Mouse (Mus musculus) C2C12 (cell line): ENCODE results near the gene Bace1. TPM values are rescaled to one million over a fixed set of nuclear protein-coding genes. Genes with fewer than 3 reads are reported as not detected.

Experiments used
- H3K27me3 ChIP-seq: one replicate; pipeline ENCODE4 v1.6.1; 2011; ENCODE audit not compliant: control insufficient read depth, insufficient read depth, insufficient read length
- H3K36me3 ChIP-seq: one replicate; pipeline ENCODE4 v1.6.1; 2011; ENCODE audit not compliant: control insufficient read depth, insufficient read depth
- H3K4me3 ChIP-seq: one replicate; pipeline ENCODE4 v1.5.1; 2011; ENCODE audit warnings: mild to moderate bottlenecking, control low read depth; ENCODE audit not compliant: poor library complexity, insufficient read depth, severe bottlenecking
- H3K79me2 ChIP-seq: one replicate; pipeline ENCODE4 v1.6.1; 2011; ENCODE audit not compliant: control insufficient read depth, insufficient read depth
- H3K79me3 ChIP-seq: one replicate; pipeline ENCODE4 v1.6.1; 2011; ENCODE audit warnings: low read depth, control low read depth
- H3ac ChIP-seq: one replicate; pipeline ENCODE3; 2011; ENCODE audit warnings: low read depth; ENCODE audit not compliant: control insufficient read depth, insufficient read length
- CEBPB ChIP-seq: IDR thresholded peaks from one replicate; pipeline ENCODE4 v1.6.1; 2011; ENCODE audit warnings: low read depth, mild to moderate bottlenecking, control low read depth, moderate library complexity
- CTCF ChIP-seq: IDR thresholded peaks from one replicate; pipeline ENCODE4 v1.5.1; 2011; ENCODE audit not compliant: control insufficient read depth, insufficient read depth, insufficient read length
- FOSL1 ChIP-seq: IDR thresholded peaks from one replicate; pipeline ENCODE4 v1.8.0; 2011; ENCODE audit warnings: mild to moderate bottlenecking, low read length; ENCODE audit not compliant: poor library complexity, insufficient read depth, severe bottlenecking
- MAX ChIP-seq: IDR thresholded peaks from one replicate; pipeline ENCODE4 v1.6.1; 2011; ENCODE audit warnings: mild to moderate bottlenecking, control low read depth
- MYOD1 ChIP-seq: IDR thresholded peaks from one replicate; pipeline ENCODE4 v1.6.1; 2011; ENCODE audit warnings: low read depth; ENCODE audit not compliant: control insufficient read depth, insufficient read length
- MYOG ChIP-seq: IDR thresholded peaks from one replicate; pipeline ENCODE4 v1.6.1; 2011; ENCODE audit not compliant: control insufficient read depth, insufficient read length; ENCODE audit errors: extremely low read depth
- USF1 ChIP-seq: IDR thresholded peaks from one replicate; pipeline ENCODE4 v1.6.1; 2011; ENCODE audit warnings: low read depth, mild to moderate bottlenecking, control low read depth, moderate library complexity
- polyA plus RNA-seq: library from polyadenylated mRNA; unstranded; fragments of >200 nt; fragmentation: generic; extraction: Trizol; gene quantifications from one replicate; pipeline ENCODE4 v1.2.1, GENCODE M21; 2012; ENCODE audit warnings: missing spikeins

The Bace1 gene
- polyA plus RNA-seq, 1 experiment: 9.9 TPM

DNA sequence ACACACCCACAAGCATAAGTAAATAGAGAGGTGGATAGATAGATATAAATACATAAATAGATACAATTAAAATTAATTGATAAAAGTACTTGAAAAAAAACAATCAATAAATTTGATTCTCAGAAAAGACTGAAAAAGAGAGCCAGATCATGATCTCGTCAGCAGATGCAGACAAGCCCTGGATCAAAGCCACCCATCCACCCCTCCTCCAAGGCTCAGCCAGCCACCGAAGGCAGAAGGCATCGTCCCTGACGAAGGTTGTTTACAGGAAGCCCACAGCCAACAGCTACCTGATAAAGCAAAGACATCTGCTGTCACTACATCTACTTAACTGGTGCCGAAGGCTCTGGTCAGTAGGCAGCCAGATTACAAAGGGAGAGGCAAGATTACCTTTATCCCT lies 26.4 kb upstream of the Bace1 start:
- Histone ChIP-seq H3K27me3 (no peaks in the 10 kb centered on the region), H3K79me2 (no peaks in the 10 kb centered on the region), H3K79me3 (no peaks in the 10 kb centered on the region), H3ac (no peak overlapping the region), H3K36me3 (no peaks in the 10 kb centered on the region), H3K4me3 (no peak overlapping the region)
- TF ChIP-seq MAX (no peak), USF1 (no peak), MYOD1 (no peak), CEBPB (no peak), MYOG (no peak)

DNA sequence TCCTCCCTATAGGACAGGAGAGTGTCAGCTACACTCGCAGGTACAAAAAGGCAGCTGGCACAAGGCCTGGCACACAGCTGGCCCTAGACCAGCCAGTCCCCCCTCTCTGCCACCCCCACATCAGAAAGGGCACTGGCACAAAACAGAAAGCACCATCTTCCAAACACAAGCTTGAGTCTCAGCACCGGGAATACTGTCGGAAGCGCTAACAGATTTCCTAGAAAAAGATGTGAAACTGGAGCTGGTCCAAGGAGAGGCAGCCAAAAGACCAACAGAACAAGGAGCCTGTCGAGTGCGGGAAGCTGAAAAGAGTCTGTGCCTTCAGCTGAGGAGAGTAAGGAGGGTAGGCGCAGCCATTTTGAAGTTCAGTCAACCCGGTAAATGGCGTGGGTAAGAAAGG lies 23.3 kb upstream of the Bace1 start:
- TF ChIP-seq MAX: no peak
- Histone ChIP-seq H3K79me2 (no peaks in the 10 kb centered on the region), H3K36me3 (peaks cover 8% of the 10 kb centered on the region), H3K4me3 (no peak overlapping the region), H3ac (no peak overlapping the region), H3K27me3 (no peaks in the 10 kb centered on the region), H3K79me3 (no peaks in the 10 kb centered on the region)

DNA sequence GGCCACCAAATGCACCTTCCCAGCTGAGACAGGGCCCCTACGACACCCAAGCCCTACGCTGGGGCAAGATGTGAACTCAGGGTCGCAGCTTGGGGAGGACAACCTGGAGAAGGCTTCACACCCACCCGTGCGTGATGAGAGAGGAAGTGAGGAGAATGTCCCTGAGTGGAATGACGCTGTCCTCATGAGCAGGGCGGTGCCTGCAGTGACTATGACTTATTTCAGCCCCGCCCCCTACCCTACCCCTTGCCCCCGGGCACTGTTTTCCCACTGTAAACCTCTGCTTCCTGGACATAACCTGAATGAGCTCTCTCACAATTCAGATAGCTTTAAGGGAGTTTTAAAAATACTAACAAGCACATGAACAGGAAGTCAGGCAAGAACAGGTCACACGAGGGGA lies 22.9 kb upstream of the Bace1 start:
- no peaks in the 10 kb centered on the region for H3K27me3 ChIP-seq
- no peaks in the 10 kb centered on the region for H3K79me2 ChIP-seq
- H3ac ChIP-seq: no peak overlapping the region

DNA sequence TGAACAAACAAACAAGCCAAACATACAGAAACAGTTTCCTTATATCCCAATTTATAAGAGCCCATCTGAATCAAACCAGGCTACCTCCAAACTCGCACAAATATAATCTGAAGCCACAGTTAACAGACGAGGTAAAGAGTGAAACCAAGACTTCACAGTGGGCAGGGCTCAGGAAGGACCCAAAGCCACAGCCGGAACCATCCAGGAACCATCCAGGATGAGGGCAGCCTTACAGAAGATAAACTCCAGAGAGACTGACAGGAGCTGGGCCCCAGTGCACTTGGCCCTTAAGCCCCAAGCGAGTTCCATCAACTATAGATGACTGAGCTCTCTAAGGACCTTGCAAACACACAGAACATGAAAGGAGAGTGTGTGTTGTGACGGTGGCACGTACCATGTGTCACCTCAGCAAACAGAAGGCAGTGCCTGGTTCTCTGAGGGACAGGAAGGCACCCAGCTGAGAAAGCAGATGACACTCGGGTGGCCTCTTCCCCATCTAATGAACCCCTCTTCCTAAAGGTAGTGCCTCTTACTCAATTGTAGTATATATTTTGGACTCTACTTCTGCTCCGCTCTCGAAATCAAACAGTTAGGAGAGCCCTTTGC lies 19.9 kb upstream of the Bace1 start:
- Histone ChIP-seq H3ac (no peak overlapping the region), H3K4me3 (no peak overlapping the region), H3K36me3 (peaks cover 12% of the 10 kb centered on the region), H3K79me2 (no peaks in the 10 kb centered on the region), H3K79me3 (no peaks in the 10 kb centered on the region), H3K27me3 (no peaks in the 10 kb centered on the region)
- TF ChIP-seq MYOD1 (no peak), USF1 (no peak), FOSL1 (no peak), CEBPB (no peak), MYOG (no peak), MAX (no peak), CTCF (no peak)

More for the DNA sequence above, 22.9 kb upstream of the Bace1 start:
- TF ChIP-seq CEBPB (no peak), FOSL1 (no peak), CTCF (no peak), MAX (no peak), USF1 (no peak), MYOG (no peak), MYOD1 (no peak)
- Histone ChIP-seq H3K36me3 (peaks cover 8% of the 10 kb centered on the region), H3K4me3 (no peak overlapping the region), H3K79me3 (no peaks in the 10 kb centered on the region)

DNA sequence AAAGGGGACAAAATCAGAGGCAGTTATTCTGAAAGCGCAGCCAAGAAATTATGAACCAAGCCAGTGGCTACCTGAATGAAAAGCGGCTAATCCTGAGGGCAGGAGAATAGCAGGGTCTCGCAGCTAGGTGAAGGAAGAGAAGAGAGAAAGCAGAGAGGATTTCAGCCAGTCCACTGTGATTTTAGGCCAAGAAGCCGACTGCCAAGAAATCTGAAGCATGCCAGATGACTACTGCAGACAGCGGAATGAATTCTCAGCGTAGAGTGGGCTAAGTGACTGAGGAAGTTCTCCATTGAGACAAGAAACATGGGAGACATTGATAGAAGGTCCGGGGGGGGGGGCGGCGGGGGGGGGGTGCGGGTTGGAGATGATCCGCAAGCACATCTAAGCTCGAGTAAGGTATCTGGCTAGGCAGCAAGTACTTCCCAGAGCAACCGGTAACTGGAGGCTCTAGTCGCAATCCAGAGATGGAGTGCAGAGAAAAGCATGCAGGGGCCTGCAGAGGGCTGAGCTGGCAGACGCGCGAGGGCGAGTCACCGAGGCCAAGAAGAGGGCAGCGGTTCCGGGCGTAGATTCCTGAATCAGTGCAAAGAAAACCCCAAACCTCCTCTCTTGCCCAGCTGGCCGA lies 10.6 kb upstream of the Bace1 start:
- H3K79me2 ChIP-seq: peaks cover 7% of the 10 kb centered on the region
- no peaks in the 10 kb centered on the region for H3K27me3 ChIP-seq
- peaks cover 1% of the 10 kb centered on the region for H3K36me3 ChIP-seq
- peak overlapping the region; percentile 72 for H3ac ChIP-seq
- TF ChIP-seq CEBPB (no peak), MYOD1 (no peak), CTCF (no peak), FOSL1 (no peak), MAX (no peak), MYOG (no peak), USF1 (no peak)
- H3K4me3 ChIP-seq: peak overlapping the region; percentile 60
- H3K79me3 ChIP-seq: no peaks in the 10 kb centered on the region

DNA sequence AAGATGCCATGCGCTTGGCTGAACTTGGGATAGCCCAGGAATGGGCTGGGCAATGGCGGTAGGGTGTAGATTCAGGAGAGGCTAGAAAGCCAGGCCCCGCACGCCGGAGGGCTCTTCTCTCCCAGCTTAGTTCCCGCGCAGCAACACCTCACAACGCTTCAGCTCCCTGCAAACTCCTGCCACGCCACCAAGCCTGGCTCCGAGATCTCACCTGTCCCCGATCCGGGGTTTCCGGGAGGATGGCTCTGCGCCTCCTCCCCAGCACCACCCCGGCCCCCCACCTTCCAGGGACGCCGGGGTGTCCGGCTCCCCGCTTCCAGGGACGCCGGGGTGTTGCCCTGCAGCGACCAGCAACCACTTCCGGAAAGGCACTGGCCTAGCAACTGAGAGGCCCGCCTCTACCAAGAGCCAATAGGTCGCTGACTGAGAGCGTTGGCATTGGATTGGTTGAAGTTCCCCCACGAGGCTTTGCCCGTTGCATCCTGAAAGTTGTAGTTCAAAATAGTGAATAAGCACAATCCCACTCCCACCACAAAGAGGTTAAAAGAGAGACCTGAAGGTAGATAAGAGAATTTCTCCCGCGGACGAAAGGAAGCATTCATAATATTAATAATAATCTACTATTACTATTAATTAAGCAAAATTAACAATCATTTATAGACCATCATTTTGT lies 10.0 kb upstream of the Bace1 start, which contains the start of gene Cep164:
TSS of gene Cep164 (minus strand) at position 401 of the 673 bp plus-strand sequence.
- Histone ChIP-seq H3K27me3 (no peaks in the 10 kb centered on the region), H3K79me3 (no peaks in the 10 kb centered on the region), H3ac (peak within 1 kb of the TSS; percentile 72), H3K79me2 (peaks cover 7% of the 10 kb centered on the region), H3K4me3 (peak within 1 kb of the TSS; percentile 60), H3K36me3 (no peaks in the 10 kb centered on the region)
- TF ChIP-seq CEBPB (no peak), USF1 (peak; percentile 87)
